Mouse (Mus musculus) MEL (cell line): Measurements from ENCODE around the gene Slc9a3r1.

Experiments used
- CTCF ChIP-seq, 3 experiments: IDR thresholded peaks in 2 of 3; conservative IDR thresholded peaks in 1 of 3; 2 replicates each; pipeline ENCODE4 v1.5.1; 2011 to 2012; ENCODE audit warnings: low read length in 3 of 3, low read depth in 2 of 3, mild to moderate bottlenecking in 2 of 3, improper control_type of control experiment in 1 of 3, inconsistent platforms in 1 of 3, mixed read lengths in 1 of 3, moderate library complexity in 1 of 3; ENCODE audit not compliant: control insufficient read depth in 1 of 3, insufficient read depth in 1 of 3, poor library complexity in 1 of 3, severe bottlenecking in 1 of 3
- E2F4 ChIP-seq: IDR thresholded peaks from 2 replicates; pipeline ENCODE4 v1.6.1; 2011; ENCODE audit warnings: low read depth, low read length, improper control_type of control experiment, borderline replicate concordance
- HCFC1 ChIP-seq: IDR thresholded peaks from 2 replicates; pipeline ENCODE4 v1.6.1; 2012; ENCODE audit warnings: low read depth, mild to moderate bottlenecking, inconsistent platforms, low read length, improper control_type of control experiment, moderate library complexity
- MAZ ChIP-seq: IDR thresholded peaks from 2 replicates; pipeline ENCODE4 v1.6.1; 2012; ENCODE audit warnings: low read depth, mild to moderate bottlenecking, inconsistent platforms, low read length, improper control_type of control experiment
- MEF2A ChIP-seq: IDR thresholded peaks from 2 replicates; pipeline ENCODE4 v1.6.1; 2014; ENCODE audit warnings: low read depth, mild to moderate bottlenecking, inconsistent platforms, low read length, improper control_type of control experiment; ENCODE audit not compliant: poor library complexity, insufficient replicate concordance, severe bottlenecking; ENCODE audit errors: extremely low read depth
- NELFE ChIP-seq: IDR thresholded peaks from 2 replicates; pipeline ENCODE4 v1.6.1; 2011; ENCODE audit warnings: low read depth, low read length, improper control_type of control experiment
- POLR2A ChIP-seq, 2 experiments: IDR thresholded peaks; 2 replicates each; pipeline ENCODE4 v1.6.1; 2011 to 2012; ENCODE audit warnings: low read length in 2 of 2, mild to moderate bottlenecking in 2 of 2, control low read depth in 1 of 2, improper control_type of control experiment in 1 of 2, low read depth in 1 of 2, moderate library complexity in 1 of 2; ENCODE audit not compliant: control insufficient read depth in 1 of 2, insufficient read depth in 1 of 2, poor library complexity in 1 of 2
- SIN3A ChIP-seq: IDR thresholded peaks from 2 replicates; pipeline ENCODE4 v1.6.1; 2012; ENCODE audit warnings: low read length, improper control_type of control experiment, inconsistent platforms
- USF2 ChIP-seq, 2 experiments: IDR thresholded peaks; 2 replicates each; pipeline ENCODE4 v1.6.1; 2011 to 2012; ENCODE audit warnings: improper control_type of control experiment in 2 of 2, low read length in 2 of 2, borderline replicate concordance in 1 of 2, inconsistent platforms in 1 of 2, low read depth in 1 of 2, mild to moderate bottlenecking in 1 of 2; ENCODE audit not compliant: insufficient read depth in 1 of 2

DNA sequence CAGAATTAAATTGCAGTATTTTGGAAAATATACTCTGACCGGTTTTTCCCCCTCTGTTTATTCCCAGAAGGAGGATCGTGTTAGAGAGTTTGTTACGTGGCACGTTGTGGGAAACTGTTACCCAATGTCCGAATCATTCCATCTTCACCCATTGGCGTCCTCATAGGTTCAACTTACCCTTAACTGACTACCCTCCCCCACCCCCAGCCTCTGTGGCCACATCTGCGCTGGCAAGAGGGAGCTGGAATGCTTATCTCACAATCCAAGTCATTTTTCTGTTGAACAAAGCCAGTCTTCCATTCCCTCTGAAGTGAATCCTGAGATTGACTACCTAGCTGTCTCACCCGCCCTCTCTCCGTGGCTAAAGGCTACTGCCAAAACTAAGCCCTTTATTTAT is 938 bp upstream of the Slc9a3r1 start:
- TF ChIP-seq CTCF (IDR thresholded peaks at IDR 0.05 in 2 of 3, conservative IDR thresholded peaks at IDR 0.05 in 1 of 3; ENCODE audit: control insufficient read depth in 1 of 3, insufficient read depth in 1 of 3, low read depth in 2 of 3, low read length in 3 of 3, poor library complexity in 1 of 3, severe bottlenecking in 1 of 3) (no peak), E2F4 (no peak), POLR2A (IDR thresholded peaks at IDR 0.05; ENCODE audit: control insufficient read depth in 1 of 2, insufficient read depth in 1 of 2, low read depth in 1 of 2, low read length in 2 of 2, poor library complexity in 1 of 2) (no peak), MEF2A (no peak), HCFC1 (no peak), NELFE (no peak), SIN3A (no peak), MAZ (no peak), USF2 (IDR thresholded peaks at IDR 0.05; ENCODE audit: borderline replicate concordance in 1 of 2, insufficient read depth in 1 of 2, low read depth in 1 of 2, low read length in 2 of 2) (no peak)
